Mouse (Mus musculus): Measurements from ENCODE around the gene Mrps10.

DNA sequence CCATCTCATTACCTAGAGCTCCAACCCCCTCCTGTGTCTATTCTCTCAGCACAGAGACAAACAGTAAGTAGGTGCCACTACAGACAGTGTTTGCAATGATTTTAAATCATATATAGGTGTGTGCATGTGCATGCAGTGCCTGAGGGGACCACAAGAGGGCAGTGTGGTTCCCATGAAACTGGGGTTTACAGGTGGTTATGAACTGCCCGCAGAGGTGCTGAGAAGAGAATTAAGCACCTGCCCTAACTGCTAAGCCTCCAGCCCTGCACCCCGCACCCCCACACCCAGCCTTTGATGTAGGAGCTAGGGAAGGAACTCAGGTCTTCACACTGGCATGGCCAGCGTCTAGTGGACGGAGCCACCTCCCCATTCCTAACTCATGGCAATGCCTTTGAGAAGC, 18.0 kb downstream of the Mrps10 start:
- TF ChIP-seq GATA1 (IDR thresholded peaks at IDR 0.05; ENCODE audit: borderline replicate concordance, low read length) (no peak), FLI1 (IDR thresholded peaks at IDR 0.05; ENCODE audit: low read length) (no peak)
